Mouse (Mus musculus) cerebellum, adult 2 months (tissue): ENCODE measurements around the gene Cdc25a. TPM values are rescaled to one million over a fixed set of nuclear protein-coding genes. Genes with fewer than 3 reads are reported as not detected.

ENCODE experiments used
- DNase-seq, 2 experiments: peaks; one replicate each; pipeline ENCODE4 v3.0.0; 2021
- H3K27ac ChIP-seq: fragments of 200-500 bp; 2 replicates; pipeline ENCODE4 v1.5.1; 2012; ENCODE audit warnings: low read length, control low read depth, inconsistent platforms; ENCODE audit not compliant: insufficient read depth
- H3K27me3 ChIP-seq: fragments of 200-500 bp; 2 replicates; pipeline ENCODE4 v1.6.1; 2012; ENCODE audit warnings: inconsistent platforms, mild to moderate bottlenecking, low read length, moderate library complexity; ENCODE audit not compliant: control insufficient read depth, insufficient read depth
- H3K4me1 ChIP-seq: fragments of 200-500 bp; 2 replicates; pipeline ENCODE4 v1.6.1; 2011; ENCODE audit warnings: low read length; ENCODE audit not compliant: control insufficient read depth, insufficient read depth
- H3K4me3 ChIP-seq: fragments of 200-500 bp; replicated peaks from 2 replicates; pipeline ENCODE3; 2011; ENCODE audit warnings: mild to moderate bottlenecking, low read depth, low read length, control low read depth; ENCODE audit not compliant: insufficient read depth
- CTCF ChIP-seq: fragments of 200-500 bp; IDR thresholded peaks from 2 replicates; pipeline ENCODE4 v1.5.1; 2011; ENCODE audit warnings: low read depth, mild to moderate bottlenecking, control low read depth, low read length, moderate library complexity, borderline replicate concordance; ENCODE audit not compliant: insufficient read depth
- POLR2A ChIP-seq: fragments of 200-500 bp; IDR thresholded peaks from 2 replicates; pipeline ENCODE4 v1.6.1; 2011; ENCODE audit warnings: low read length, control low read depth, borderline replicate concordance; ENCODE audit not compliant: insufficient read depth
- WGBS: fragments of 180-500 bp; shearing (Covaris S2); methylation state at CpG from one replicate; pipeline ENCODE4 v1.1.7; 2018; 5-methylcytosine and 5-hydroxymethylcytosine counted together
- polyA plus RNA-seq: library from polyadenylated mRNA; depleted of rRNA; stranded (reverse); fragments of >200 nt; gene quantifications from 2 replicates; pipeline ENCODE4 v1.2.3, GENCODE M21; 2012

Cdc25a gene
- polyA plus RNA-seq, 1 experiment, result 9.2 TPM

GRCm38 (mm10) chr9:109877666-109878065 lies 2.3 kb downstream of the Cdc25a start:
- peaks cover 5% of the 10 kb centered on the region; the same call in 1 of the 2 replicates for H3K4me1 ChIP-seq
- no peak for TF ChIP-seq CTCF
- TF ChIP-seq POLR2A, result no peak
- no peak for DNase-seq
- H3K27me3 ChIP-seq, result no peaks in the 10 kb centered on the region
- no peak overlapping the region for H3K4me3 ChIP-seq
- WGBS, result 92% methylated on average over 5 of the region's 5 CpGs
- H3K27ac ChIP-seq, result no peak overlapping the region

- peaks cover 5% of the 10 kb centered on the region; the same call in 1 of the 2 replicates for H3K4me1 ChIP-seq
- H3K27ac ChIP-seq, result no peak overlapping the region
- TF ChIP-seq POLR2A (no peak), CTCF (no peak)
- DNase-seq, result no peak
- no peak overlapping the region for H3K4me3 ChIP-seq
- 95% methylated on average over 1 of the region's 1 CpGs for WGBS
- no peaks in the 10 kb centered on the region for H3K27me3 ChIP-seq
Observed at GRCm38 (mm10) chr9:109879305-109879704, 3.9 kb downstream of the Cdc25a start.

GRCm38 (mm10) chr9:109886259-109886658 lies 10.9 kb downstream of the Cdc25a start:
- WGBS, result 91% methylated on average over 4 of the region's 4 CpGs
- H3K4me3 ChIP-seq, result no peak overlapping the region
- TF ChIP-seq CTCF, result no peak
- no peak for TF ChIP-seq POLR2A

GRCm38 (mm10) chr9:109887321-109887720 lies 11.9 kb downstream of the Cdc25a start:
- DNase-seq, result no peak
- Histone ChIP-seq H3K4me1 (peaks cover 12% of the 10 kb centered on the region), H3K4me3 (no peak overlapping the region), H3K27ac (no peak overlapping the region), H3K27me3 (no peaks in the 10 kb centered on the region)
- 89% methylated on average over 5 of the region's 5 CpGs for WGBS
- no peak for TF ChIP-seq POLR2A
- no peak for TF ChIP-seq CTCF

More at GRCm38 (mm10) chr9:109886259-109886658, 10.9 kb downstream of the Cdc25a start:
- Histone ChIP-seq H3K27ac (no peak overlapping the region), H3K4me1 (peaks cover 1% of the 10 kb centered on the region), H3K27me3 (no peaks in the 10 kb centered on the region)
- DNase-seq, result no peak

- WGBS, result 24% methylated on average over 8 of the region's 8 CpGs
Observed at GRCm38 (mm10) chr9:109891501-109891900, 16.1 kb downstream of the Cdc25a start.

GRCm38 (mm10) chr9:109892651-109893250 lies 17.4 kb downstream of the Cdc25a start:
- Histone ChIP-seq H3K27me3 (no peaks in the 10 kb centered on the region), H3K4me1 (peaks cover 17% of the 10 kb centered on the region)
- 51% methylated on average over 5 of the region's 5 CpGs for WGBS

More at GRCm38 (mm10) chr9:109891501-109891900, 16.1 kb downstream of the Cdc25a start:
- peak; percentile 62 to 68 for DNase-seq
- Histone ChIP-seq H3K4me1 (peaks cover 17% of the 10 kb centered on the region), H3K27ac (peak overlapping the region; percentile 57), H3K4me3 (no peak overlapping the region), H3K27me3 (no peaks in the 10 kb centered on the region)
- TF ChIP-seq POLR2A, result no peak
- no peak for TF ChIP-seq CTCF

GRCm38 (mm10) chr9:109894413-109895090 lies 19.2 kb downstream of the Cdc25a start:
- peak; percentile 40 to 56 for DNase-seq
- no peak for TF ChIP-seq POLR2A
- peak; percentile 67; the same call in 1 of the 2 replicates for TF ChIP-seq CTCF
- no peak overlapping the region for H3K4me3 ChIP-seq
- no peaks in the 10 kb centered on the region for H3K27me3 ChIP-seq
- H3K27ac ChIP-seq, result no peak overlapping the region
- 44% methylated on average over 6 of the region's 6 CpGs for WGBS
- H3K4me1 ChIP-seq, result peaks cover 17% of the 10 kb centered on the region

More at GRCm38 (mm10) chr9:109892651-109893250, 17.4 kb downstream of the Cdc25a start:
- Histone ChIP-seq H3K4me3 (no peak overlapping the region), H3K27ac (no peak overlapping the region; the same call in 1 of the 2 replicates)
- TF ChIP-seq POLR2A (no peak), CTCF (peak; percentile 83)
- DNase-seq, result peak; percentile 74 to 80

GRCm38 (mm10) chr9:109895593-109895992 lies 20.2 kb downstream of the Cdc25a start:
- DNase-seq, result no peak
- peaks cover 17% of the 10 kb centered on the region for H3K4me1 ChIP-seq
- no peak overlapping the region for H3K27ac ChIP-seq
- no peaks in the 10 kb centered on the region for H3K27me3 ChIP-seq
- no peak for TF ChIP-seq CTCF
- TF ChIP-seq POLR2A, result no peak
- WGBS, result 91% methylated on average over 6 of the region's 6 CpGs
- no peak overlapping the region for H3K4me3 ChIP-seq
